Mouse (Mus musculus) embryo, embryonic 11 days (tissue): ENCODE data around the gene Rilp.

Source experiments
- DNase-seq: peaks from one replicate; pipeline ENCODE4 v3.0.0-alpha.2; 2015

Gene Rilp

DNA sequence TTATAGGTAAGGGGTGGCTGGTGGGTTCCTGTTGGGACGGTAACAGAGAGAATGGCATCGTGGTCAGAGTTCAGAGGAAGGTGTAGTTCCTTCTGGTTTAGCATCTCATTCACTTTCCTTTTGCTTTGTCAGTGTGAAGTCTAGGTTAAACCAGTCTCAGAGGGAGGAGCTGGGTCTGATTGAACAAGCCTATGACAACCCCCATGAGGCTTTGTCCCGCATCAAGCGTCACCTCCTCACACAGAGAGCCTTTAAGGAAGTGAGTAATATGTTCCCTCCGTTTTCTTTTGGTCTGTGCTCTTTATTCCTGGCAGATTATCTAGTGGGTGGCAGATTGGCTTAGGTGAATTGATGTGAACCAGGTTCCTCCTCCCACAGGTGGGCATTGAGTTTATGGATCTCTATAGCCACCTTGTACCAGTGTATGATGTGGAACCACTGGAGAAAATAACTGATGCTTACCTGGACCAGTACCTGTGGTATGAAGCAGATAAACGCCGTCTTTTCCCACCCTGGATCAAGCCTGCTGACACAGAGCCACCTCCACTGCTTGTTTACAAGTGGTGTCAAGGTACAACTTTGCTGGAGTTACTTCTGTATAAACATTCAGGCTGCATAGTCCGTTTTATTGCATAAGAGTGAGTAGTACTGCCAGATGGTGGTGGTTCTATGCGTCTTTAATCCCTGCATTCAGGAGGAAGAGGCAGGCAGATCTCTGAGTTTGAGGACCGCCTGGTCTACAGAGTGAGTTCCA lies 15.4 kb upstream of the Rilp start:
- no peak for DNase-seq

DNA sequence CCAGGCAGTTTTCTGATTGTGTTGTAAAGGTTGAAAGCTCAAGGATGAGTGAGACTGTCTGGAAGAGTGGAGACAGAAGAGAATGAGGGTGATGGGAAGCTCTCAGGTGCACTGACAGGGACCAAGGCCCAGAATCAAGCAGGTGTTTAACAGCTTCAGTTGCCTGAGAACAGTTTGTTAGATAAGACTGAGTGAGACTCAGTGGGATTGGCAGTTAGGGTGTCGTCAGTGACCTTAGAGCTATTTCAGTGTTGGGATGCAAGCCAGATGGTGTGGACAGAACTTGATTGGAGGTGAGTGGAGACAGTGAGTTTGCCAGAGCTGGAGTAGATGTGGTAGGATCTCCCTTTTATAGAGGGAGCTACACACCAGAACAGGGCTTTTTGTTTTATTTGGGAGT lies 11.8 kb upstream of the Rilp start:
- no peak for DNase-seq

DNA sequence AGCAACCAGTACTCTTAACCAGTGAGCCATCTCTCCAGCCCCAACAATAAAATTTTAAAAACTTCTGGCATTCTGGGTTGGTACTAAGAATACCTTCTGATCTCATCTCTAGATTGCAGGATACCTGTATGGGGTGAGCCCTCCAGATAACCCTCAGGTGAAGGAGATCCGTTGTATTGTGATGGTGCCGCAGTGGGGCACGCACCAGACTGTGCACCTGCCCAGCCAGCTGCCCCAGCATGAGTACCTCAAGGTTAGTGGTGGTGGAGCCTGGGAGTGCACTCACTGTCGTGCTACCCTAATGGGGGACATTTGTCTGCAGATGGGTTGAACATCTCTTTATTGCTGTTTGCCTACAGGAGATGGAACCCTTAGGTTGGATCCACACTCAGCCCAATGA lies 1.7 kb upstream of the Rilp start:
- DNase-seq = no peak

DNA sequence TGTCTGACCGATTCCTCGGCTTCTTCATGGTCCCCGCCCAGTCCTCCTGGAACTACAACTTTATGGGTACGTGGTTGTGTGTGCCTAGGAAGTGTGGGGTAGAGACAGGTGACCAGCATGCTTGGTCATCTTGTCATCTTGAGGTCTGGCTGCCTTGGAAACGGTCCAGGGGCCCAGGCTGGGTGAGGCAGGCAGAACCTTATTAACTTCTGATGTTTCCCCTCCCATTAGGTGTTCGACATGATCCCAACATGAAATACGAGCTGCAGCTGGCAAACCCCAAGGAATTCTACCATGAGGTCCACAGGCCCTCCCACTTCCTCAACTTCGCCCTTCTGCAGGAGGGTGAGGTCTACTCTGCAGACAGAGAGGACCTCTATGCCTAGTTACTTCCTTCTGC lies 990 bp upstream of the Rilp start:
- peak; percentile 14 for DNase-seq

- peak; percentile 94 for DNase-seq
Observed at GRCm38 (mm10) chr11:75510627-75510993, 716 bp downstream of the Rilp start.

GRCm38 (mm10) chr11:75511213-75511612 lies 1.3 kb downstream of the Rilp start:
- no peak for DNase-seq

DNA sequence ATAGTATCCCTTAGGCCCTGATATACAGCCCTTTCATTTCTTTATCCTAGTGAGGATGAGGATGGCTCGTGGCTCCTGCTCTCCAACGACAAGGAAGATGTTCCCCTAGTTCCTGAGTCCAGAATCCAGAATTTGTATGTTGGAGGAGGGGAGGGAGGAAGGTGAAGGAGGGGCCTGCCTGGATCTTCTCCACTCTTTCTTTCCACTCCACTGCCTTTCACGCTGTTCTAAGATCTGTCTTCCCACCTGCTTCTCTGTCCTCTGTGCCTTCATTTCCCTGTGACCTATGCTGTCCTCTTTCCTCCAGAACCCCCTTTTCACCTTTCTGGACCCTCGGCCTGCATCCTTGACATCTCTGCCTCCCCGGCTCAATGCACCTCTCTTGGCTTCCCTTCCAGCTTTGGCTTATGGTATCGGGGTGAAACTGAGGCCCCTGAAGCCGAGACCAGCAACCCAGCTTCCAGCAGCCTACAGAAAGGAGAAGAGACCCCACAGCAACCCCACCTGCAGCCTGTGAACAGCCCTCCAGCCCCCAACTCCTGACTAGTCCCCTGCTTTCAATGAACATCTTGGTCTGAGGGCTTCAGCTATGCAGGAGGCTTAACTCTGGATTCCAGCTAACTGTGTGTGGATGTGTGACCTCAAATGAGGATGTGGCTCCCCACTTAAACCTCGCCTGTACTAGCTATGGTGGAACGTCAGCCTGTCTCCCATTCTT lies 2.6 kb downstream of the Rilp start:
- no peak for DNase-seq

DNA sequence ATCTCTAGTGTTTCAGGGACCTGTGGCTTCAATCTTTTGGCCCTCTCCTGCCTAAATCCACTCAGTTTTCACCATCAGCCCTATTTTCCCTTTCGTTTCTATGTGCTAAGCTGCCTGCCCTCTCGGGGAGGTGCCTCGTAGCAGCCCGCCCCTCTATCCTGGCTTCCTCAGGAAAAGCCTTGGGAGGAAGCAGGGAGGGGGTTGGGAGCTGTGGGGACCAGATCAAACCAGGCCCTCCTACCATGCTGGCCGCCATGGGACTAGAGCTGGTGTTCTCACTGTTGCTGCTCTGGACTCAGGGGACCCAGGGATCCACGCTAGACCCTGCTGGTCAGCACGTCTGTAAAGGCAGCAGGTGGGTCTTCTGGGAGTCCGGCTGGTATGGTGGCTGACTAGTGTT lies 3.4 kb downstream of the Rilp start, which contains the start of gene Scarf1:
Gene Scarf1 (plus strand): TSS at position 205 of the 400 bp plus-strand sequence.
- DNase-seq = no peak

DNA sequence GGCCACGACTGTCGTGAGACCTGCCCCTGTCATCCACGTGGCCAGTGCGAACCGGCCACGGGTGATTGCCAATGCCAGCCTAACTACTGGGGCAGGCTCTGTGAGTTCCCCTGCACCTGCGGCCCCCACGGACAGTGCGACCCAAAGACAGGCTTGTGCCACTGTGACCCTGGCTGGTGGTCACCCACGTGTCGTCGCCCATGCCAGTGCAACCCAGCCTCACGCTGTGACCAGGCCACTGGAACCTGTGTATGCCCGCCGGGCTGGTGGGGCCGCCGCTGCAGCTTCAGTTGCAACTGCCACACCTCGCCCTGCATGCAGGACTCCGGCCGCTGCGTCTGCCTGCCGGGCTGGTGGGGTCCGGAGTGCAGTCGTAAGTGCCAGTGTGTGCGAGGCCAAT lies 5.3 kb downstream of the Rilp start:
- DNase-seq = no peak

DNA sequence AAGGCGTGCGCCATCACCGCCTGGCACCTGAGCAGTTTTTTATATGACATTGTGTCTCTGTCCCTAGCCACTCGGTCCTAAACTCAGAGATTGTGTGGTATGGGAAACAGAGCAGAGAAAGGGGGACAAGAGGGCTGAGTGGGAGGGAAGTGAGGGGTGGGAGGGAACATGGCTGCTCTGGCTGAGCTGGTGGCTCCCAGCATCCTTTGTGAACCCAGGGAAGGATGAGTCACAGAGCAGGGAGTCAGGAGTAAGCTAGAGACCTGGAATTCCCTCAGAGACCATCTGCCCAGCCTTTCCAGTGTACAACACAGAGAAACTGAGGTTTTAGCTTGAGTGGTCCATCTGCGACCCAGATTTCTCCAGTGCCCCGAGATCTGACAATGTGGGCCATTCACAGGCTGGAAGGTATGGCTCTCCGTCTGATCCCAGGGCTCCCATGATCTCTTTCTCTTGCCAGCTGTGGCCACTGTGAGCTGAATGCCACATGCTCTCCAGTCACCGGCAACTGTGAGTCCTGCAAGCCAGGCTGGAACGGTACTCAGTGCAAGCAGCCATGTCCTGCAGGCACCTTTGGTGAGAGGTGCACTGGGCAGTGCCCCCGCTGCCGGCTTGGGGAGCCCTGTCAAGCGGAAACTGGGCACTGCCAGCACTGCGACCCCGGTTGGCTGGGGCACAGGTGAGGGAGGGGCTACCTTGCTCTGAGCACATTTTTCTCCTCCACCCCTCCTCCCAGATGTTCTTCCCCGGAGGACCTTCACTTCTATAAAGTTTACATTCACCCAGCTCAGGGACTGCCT lies 10.1 kb downstream of the Rilp start:
- DNase-seq = no peak

DNA sequence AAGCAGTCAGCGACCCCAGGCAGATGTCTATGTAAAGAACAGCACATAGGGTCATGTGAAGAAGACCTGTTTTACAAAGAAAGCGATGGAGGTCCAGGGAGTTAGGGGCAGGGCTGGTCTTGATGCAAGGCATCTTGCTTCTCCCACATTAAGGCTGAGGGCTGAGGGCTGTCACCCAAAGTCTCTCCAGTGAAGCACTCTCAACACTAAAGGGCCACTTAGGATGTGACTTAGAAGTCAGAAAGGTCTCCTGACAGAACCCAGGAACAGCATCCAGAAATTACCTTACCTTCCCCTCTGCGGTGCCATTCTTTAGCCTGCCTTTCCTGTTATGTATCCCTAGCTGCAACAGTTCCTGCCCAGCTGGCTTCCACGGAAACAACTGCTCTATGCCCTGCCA lies 11.7 kb downstream of the Rilp start:
- DNase-seq = no peak

GRCm38 (mm10) chr11:75522793-75523192 lies 12.9 kb downstream of the Rilp start:
- DNase-seq = no peak

DNA sequence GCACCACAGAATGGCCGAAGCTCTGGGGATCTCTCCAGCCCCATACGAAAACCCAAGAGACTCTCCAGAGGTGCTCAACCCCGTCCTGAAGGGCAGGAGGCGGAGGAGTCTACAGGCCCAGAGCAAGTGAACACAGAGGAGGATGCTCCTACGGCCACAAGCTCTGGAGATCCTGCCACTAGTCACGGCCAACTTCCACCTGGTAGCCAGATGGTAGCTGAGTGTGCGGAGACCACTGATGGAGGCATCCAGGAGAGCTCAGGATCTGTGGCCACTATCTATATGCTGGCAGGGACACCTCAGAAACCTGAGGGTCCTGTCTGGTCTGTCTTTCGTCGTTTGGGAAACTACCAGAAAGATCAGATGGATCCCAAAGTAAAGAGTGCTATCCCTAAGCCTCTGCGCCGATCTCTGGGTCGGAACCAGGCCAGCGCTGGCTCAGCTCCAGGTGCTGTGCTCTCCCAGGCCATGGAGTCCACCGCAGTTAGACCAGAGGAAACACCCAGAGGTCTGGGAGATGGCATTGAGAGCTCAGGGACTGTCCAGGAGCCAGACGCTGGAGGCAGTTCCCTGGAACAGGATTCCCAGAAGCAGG lies 15.7 kb downstream of the Rilp start:
- DNase-seq = no peak

DNA sequence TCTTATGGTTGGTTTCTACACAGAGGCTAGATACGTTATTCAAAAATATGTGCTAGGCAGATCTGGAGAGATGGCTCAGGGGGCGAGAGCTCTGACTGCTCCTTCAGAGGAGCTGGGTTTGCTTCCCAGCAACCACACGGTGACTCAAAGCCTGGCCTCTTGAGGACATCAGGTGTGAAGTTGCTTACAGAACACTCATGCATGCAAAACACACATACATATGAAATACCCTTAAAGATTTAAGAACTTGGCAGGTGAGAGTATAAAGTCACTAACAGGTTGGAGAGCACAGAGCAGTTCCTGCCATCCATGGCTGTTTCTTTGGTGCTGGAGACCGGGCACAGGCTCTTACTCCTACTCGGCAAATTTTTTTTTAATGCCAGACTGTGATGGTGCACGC lies 17.0 kb downstream of the Rilp start:
- no peak for DNase-seq

DNA sequence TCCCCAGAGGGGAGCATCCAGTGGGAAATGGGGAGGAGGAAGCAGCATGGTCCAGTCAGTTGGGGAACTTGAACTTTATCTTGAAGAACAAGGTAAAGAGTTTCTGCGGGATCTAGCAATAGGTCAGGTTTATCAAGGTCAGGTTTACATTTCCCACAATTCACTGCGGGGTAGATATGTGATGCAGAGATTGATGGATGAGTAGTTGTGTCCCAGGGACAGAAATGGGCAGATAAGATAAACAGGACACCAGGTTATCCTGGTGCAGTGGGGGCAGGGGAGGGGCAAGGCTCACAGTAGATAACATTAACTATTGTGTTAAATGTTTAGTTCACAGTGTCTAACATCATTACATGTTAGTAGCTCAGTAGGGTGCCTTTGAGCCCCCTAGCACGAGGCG lies 19.9 kb downstream of the Rilp start:
- DNase-seq = no peak

DNA sequence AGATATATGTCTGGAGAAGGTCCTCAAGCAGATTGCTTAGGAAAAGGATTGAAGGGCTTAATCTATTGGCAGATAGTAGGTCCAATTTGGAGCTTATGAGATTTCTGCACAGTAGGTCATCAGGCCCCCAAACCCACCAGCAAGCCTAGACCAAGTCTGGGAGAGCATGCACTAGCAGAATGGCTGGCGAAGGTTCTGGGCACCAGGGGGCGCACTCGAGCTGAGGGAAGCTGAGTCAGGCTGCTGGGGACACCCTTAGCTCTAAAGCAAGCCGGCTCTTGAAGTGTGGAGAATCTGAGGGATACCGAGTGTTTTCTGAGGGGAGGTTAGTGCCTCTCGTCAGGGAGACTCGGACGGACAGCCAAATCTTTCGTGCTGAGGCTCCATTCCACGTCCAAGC lies 20.4 kb downstream of the Rilp start:
- peak; percentile 93 for DNase-seq

DNA sequence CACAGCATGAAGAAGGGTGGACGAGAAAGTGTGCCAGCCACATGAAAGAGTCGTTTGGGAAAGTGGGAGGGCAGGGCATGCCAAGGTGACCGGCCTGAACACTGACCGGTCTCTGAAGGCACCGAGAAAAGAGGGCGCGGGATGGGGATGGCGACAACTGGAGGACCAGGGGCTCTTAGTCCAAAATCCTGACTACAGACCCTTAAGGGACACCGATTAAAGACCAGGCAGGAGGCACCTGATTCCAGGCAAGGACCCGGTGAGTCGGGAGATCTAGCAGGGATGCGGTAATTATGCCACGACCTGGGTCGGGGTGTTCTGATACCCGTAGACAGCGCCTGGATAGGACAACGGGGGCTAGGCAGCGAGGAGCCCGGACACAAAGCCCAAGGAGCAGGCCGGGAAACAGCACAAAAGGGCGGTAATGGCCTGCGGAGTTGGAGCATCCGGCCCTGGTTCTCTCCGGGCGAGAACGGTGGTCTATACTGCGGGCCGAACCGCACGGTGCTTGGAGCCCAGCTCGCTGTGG lies 21.0 kb downstream of the Rilp start:
- DNase-seq = peak; percentile 49

- DNase-seq = peak; percentile 99
Observed at GRCm38 (mm10) chr11:75531469-75532242, 21.8 kb downstream of the Rilp start, which contains the start of gene Slc43a2. Slc43a2 (plus strand) TSS chr11:75531694.

GRCm38 (mm10) chr11:75532340-75533277 lies 22.7 kb downstream of the Rilp start:
- DNase-seq = peak; percentile 16

GRCm38 (mm10) chr11:75533314-75534015 lies 23.6 kb downstream of the Rilp start:
- DNase-seq = no peak
